In the genomic region with DNA sequence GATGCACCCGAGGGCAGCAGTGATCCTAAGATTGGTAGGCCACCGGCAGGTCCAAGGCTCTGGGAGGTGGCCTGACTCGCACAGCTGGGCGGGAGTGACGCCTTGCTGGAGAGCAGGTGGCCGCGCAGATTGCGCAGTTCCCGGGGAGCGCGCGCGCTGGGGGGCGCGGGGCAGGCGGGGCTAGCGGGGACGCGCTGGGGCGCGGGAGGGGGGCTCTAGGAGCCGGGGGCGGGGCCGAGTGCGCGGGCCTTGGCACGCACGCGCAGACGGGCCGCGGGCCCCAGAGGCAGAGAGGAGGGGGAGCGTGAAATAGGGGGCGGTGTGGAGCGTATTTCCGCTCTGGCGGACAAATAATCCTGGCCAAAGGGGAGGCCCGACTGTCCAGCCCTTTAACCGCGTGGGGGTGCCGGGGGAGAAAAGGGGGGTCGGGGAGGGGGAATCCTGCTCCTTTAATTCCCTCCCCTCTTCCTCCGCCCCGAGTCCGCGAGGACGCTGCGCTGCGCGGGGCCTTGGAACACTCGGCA, we compare ENCODE assay signal across 8 mouse cellular contexts. TPM values are rescaled to one million over a fixed set of nuclear protein-coding genes. Genes with fewer than 3 reads are reported as not detected.
DNase-seq lines count a peak whose midpoint lies in the region; ATAC-seq lines count a peak whose summit lies in the region.

No protein-coding gene starts in this region.

- intact Hi-C loops in left cerebral cortex, postnatal 36 days (cut with DNase I) = loop anchor here (5.0 kb wide), 2 partner anchors 42 to 57 kb away; partner anchors contain the start of genes Dxo, Nelfe, Skiv2l and Stk19

- H3K4me1 ChIP-seq in intestine, embryonic 16.5 days (ENCODE audit: control insufficient read depth, insufficient read depth, low read length) = peaks cover 21% of the 10 kb centered on the region
- peaks cover 51% of the 10 kb centered on the region for H3K4me1 ChIP-seq in midbrain, embryonic 10.5 days

- DNase-seq in adrenal gland, postnatal 10 days = peak; percentile 97
- DNase-seq in embryo, embryonic 9.5 days (ENCODE audit: extremely low spot score) = peak; percentile 99
- DNase-seq in gastrocnemius, postnatal 4 days (ENCODE audit: low spot score in 2 of 2) = peak; percentile 91 to 94
- peak; percentile 90 to 93 for DNase-seq in left cerebral cortex, postnatal 36 days (ENCODE audit: low spot score in 2 of 2)
- peak; percentile 96 for DNase-seq in midbrain, embryonic 10.5 days (ENCODE audit: low spot score)
- DNase-seq in right cerebral cortex, postnatal 36 days (ENCODE audit: low spot score in 2 of 2) = peak; percentile 84 to 87
- peak; percentile 96 for DNase-seq in urinary bladder, postnatal 4 days (ENCODE audit: low spot score in 2 of 2)

- H3K9ac ChIP-seq in intestine, embryonic 16.5 days (ENCODE audit: low read depth, low read length) = peak overlapping the region; percentile 95

- H3K9me3 ChIP-seq in intestine, embryonic 16.5 days (ENCODE audit: control insufficient read depth, low read length) = no peaks in the 10 kb centered on the region
- H3K9me3 ChIP-seq in midbrain, embryonic 10.5 days (replicated peaks) = peaks cover 7% of the 10 kb centered on the region; the same call in 1 of the 2 replicates

- H3K36me3 ChIP-seq in intestine, embryonic 16.5 days (ENCODE audit: control insufficient read depth, insufficient read depth, low read length) = peaks cover 8% of the 10 kb centered on the region; the same call in 1 of the 2 replicates
- peaks cover 16% of the 10 kb centered on the region for H3K36me3 ChIP-seq in midbrain, embryonic 10.5 days

- H3K4me2 ChIP-seq in intestine, embryonic 16.5 days (ENCODE audit: low read depth, low read length) = peak overlapping the region; percentile 88

- under 1% methylated on average over 44 of the region's 51 CpGs for WGBS in intestine, embryonic 16.5 days
- WGBS in midbrain, embryonic 10.5 days = under 1% methylated on average over 39 of the region's 51 CpGs

- H3K27ac ChIP-seq in intestine, embryonic 16.5 days (ENCODE audit: low read length) = peak overlapping the region; percentile 95
- H3K27ac ChIP-seq in midbrain, embryonic 10.5 days (replicated peaks) = peak overlapping the region; percentile 98

- ATAC-seq in intestine, embryonic 16.5 days = peak; percentile 88

- H3K4me3 ChIP-seq in intestine, embryonic 16.5 days (ENCODE audit: low read length) = peak overlapping the region; percentile 83
- peak overlapping the region; percentile 100 for H3K4me3 ChIP-seq in midbrain, embryonic 10.5 days

- H3K27me3 ChIP-seq in intestine, embryonic 16.5 days (replicated peaks; ENCODE audit: control insufficient read depth, insufficient read depth, low read length) = no peaks in the 10 kb centered on the region
- no peaks in the 10 kb centered on the region for H3K27me3 ChIP-seq in midbrain, embryonic 10.5 days (ENCODE audit: low read depth, poor library complexity, severe bottlenecking)

RNA-seq across cellular contexts. Expression of gene C2, which starts 3.9 kb away (rescaled TPM):
- 10 to 100 TPM; 41.1 TPM for total RNA-seq in adrenal gland, postnatal 10 days (2021)
- 1 to 10 TPM; 5.3 to 8.7 TPM for total RNA-seq in gastrocnemius, postnatal 4 days (2021)
- 26.5 and 36.0 TPM in 2 replicates for polyA plus RNA-seq in intestine, embryonic 16.5 days (2015; fragmentation: Nextera tagmentation; extraction: Ambion mirVana)
- total RNA-seq in left cerebral cortex, postnatal 36 days (2021) = 1 to 10 TPM; 2.4 to 2.5 TPM
- 1.3 TPM in 2 replicates for polyA plus RNA-seq in midbrain, embryonic 10.5 days (2016; fragmentation: Nextera tagmentation; extraction: Ambion mirVana)

RNA-seq across cellular contexts. Expression of gene Ehmt2, which starts 4.1 kb away (rescaled TPM):
- total RNA-seq in adrenal gland, postnatal 10 days (2021) = 100 to 1,000 TPM; 113 to 137 TPM
- total RNA-seq in gastrocnemius, postnatal 4 days (2021) = 10 to 100 TPM; 80.0 to 84.2 TPM
- 59.8 and 61.9 TPM in 2 replicates for polyA plus RNA-seq in intestine, embryonic 16.5 days (2015; fragmentation: Nextera tagmentation; extraction: Ambion mirVana)
- total RNA-seq in left cerebral cortex, postnatal 36 days (2021) = 100 to 1,000 TPM; 162 to 194 TPM
- polyA plus RNA-seq in midbrain, embryonic 10.5 days (2016; fragmentation: Nextera tagmentation; extraction: Ambion mirVana) = 88.0 and 91.9 TPM in 2 replicates

RNA-seq across cellular contexts. Expression of gene Gm20547, which starts 12.3 kb away (rescaled TPM):
- total RNA-seq in adrenal gland, postnatal 10 days (2021) = under 1 TPM in 1 of 2 experiments, not detected in 1; 0.21 TPM
- total RNA-seq in gastrocnemius, postnatal 4 days (2021) = not detected
- not detected in 2 replicates for polyA plus RNA-seq in intestine, embryonic 16.5 days (2015; fragmentation: Nextera tagmentation; extraction: Ambion mirVana)
- total RNA-seq in left cerebral cortex, postnatal 36 days (2021) = not detected
- polyA plus RNA-seq in midbrain, embryonic 10.5 days (2016; fragmentation: Nextera tagmentation; extraction: Ambion mirVana) = 0.07 TPM in 1 of 2 replicates, not detected in the other

RNA-seq across cellular contexts. Expression of gene Zbtb12, which starts 14.9 kb away (rescaled TPM):
- total RNA-seq in adrenal gland, postnatal 10 days (2021) = 10 to 100 TPM; 13.5 to 17.8 TPM
- total RNA-seq in gastrocnemius, postnatal 4 days (2021) = 10 to 100 TPM; 10.7 to 11.4 TPM
- polyA plus RNA-seq in intestine, embryonic 16.5 days (2015; fragmentation: Nextera tagmentation; extraction: Ambion mirVana) = 1.5 and 1.7 TPM in 2 replicates
- total RNA-seq in left cerebral cortex, postnatal 36 days (2021) = 1 to 10 TPM; 6.5 to 8.6 TPM
- 5.8 and 6.1 TPM in 2 replicates for polyA plus RNA-seq in midbrain, embryonic 10.5 days (2016; fragmentation: Nextera tagmentation; extraction: Ambion mirVana)

RNA-seq across cellular contexts. Expression of gene Slc44a4, which starts 20.1 kb away (rescaled TPM):
- total RNA-seq in adrenal gland, postnatal 10 days (2021) = 1 to 10 TPM in 1 of 2 experiments, under 1 TPM in 1; 1.00 to 1.2 TPM
- not detected for total RNA-seq in gastrocnemius, postnatal 4 days (2021)
- polyA plus RNA-seq in intestine, embryonic 16.5 days (2015; fragmentation: Nextera tagmentation; extraction: Ambion mirVana) = 108 and 134 TPM in 2 replicates
- total RNA-seq in left cerebral cortex, postnatal 36 days (2021) = under 1 TPM; 0.23 to 0.69 TPM
- polyA plus RNA-seq in midbrain, embryonic 10.5 days (2016; fragmentation: Nextera tagmentation; extraction: Ambion mirVana) = not detected in 2 replicates

Comparison
In these comparisons a context has a peak if more than half of its experiments do, and no peak if none do; other contexts are left out.
1. Peak in every context shown above with its lines: DNase-seq, ATAC-seq, H3K4me3 ChIP-seq and H3K27ac ChIP-seq.
2. RNA of gene C2, which starts 3.9 kb away (total RNA-seq): 41.1 TPM in adrenal gland, postnatal 10 days; 5.3 to 8.7 TPM in gastrocnemius, postnatal 4 days and 2.4 to 2.5 TPM in left cerebral cortex, postnatal 36 days; every median in the first group is over 4 times any median in the second.